Mouse (Mus musculus) thymus, adult 2 months (tissue): ENCODE measurements around the gene Cnn2. TPM values are rescaled to one million over a fixed set of nuclear protein-coding genes. Genes with fewer than 3 reads are reported as not detected.
"Not testable (repeated sequence)": the region's sequence is repeated elsewhere in the genome, so short reads cannot be mapped to it uniquely, and the experiment has no call there.

Experiments
- DNase-seq: peaks from one replicate; pipeline ENCODE4 v3.0.0; 2021
- H3K27ac ChIP-seq: fragments of 200-500 bp; 2 replicates; pipeline ENCODE4 v1.5.1; 2012; ENCODE audit warnings: low read length, control low read depth; ENCODE audit not compliant: control insufficient read depth, insufficient read depth
- H3K27me3 ChIP-seq: fragments of 200-500 bp; 2 replicates; pipeline ENCODE4 v1.6.1; 2012; ENCODE audit warnings: mild to moderate bottlenecking, low read length, moderate library complexity, mixed read lengths; ENCODE audit not compliant: control insufficient read depth, insufficient read depth
- H3K36me3 ChIP-seq: fragments of 200-500 bp; 2 replicates; pipeline ENCODE4 v1.6.1; 2012; ENCODE audit warnings: mild to moderate bottlenecking, low read length, moderate library complexity; ENCODE audit not compliant: control insufficient read depth, insufficient read depth
- H3K4me1 ChIP-seq: fragments of 200-500 bp; replicated peaks from 2 replicates; pipeline ENCODE4 v1.6.1; 2012; ENCODE audit warnings: low read length; ENCODE audit not compliant: control insufficient read depth, insufficient read depth
- H3K4me3 ChIP-seq: fragments of 200-500 bp; 2 replicates; pipeline ENCODE4 v1.5.1; 2012; ENCODE audit warnings: mild to moderate bottlenecking, low read length, control low read depth, moderate library complexity; ENCODE audit not compliant: control insufficient read depth, insufficient read depth
- CTCF ChIP-seq: fragments of 200-500 bp; IDR thresholded peaks from 2 replicates; pipeline ENCODE4 v1.5.1; 2012; ENCODE audit warnings: mild to moderate bottlenecking, control low read depth, low read length, moderate library complexity, borderline replicate concordance; ENCODE audit not compliant: control insufficient read depth, poor library complexity, insufficient read depth; ENCODE audit errors: extremely low read depth
- POLR2A ChIP-seq: fragments of 200-500 bp; IDR thresholded peaks from 2 replicates; pipeline ENCODE4 v1.6.1; 2012; ENCODE audit warnings: mild to moderate bottlenecking, low read length, control low read depth, moderate library complexity; ENCODE audit not compliant: control insufficient read depth, poor library complexity, insufficient read depth; ENCODE audit errors: extremely low read depth
- WGBS: fragments of 180-500 bp; shearing (Covaris S2); methylation state at CpG from one replicate; pipeline ENCODE4 v1.1.7; 2018; 5-methylcytosine and 5-hydroxymethylcytosine counted together
- polyA plus RNA-seq: library from polyadenylated mRNA; depleted of rRNA; stranded (reverse); fragments of >200 nt; gene quantifications from 2 replicates; pipeline ENCODE4 v1.2.3, GENCODE M21; 2012

Cnn2 gene
- polyA plus RNA-seq, 1 experiment, result 245 TPM

GRCm38 (mm10) chr10:79958140-79958816 is 30.1 kb upstream of the Cnn2 start:
- peak; percentile 91 for TF ChIP-seq CTCF
- TF ChIP-seq POLR2A, result no peak
- H3K4me3 ChIP-seq, result no peak overlapping the region

DNA sequence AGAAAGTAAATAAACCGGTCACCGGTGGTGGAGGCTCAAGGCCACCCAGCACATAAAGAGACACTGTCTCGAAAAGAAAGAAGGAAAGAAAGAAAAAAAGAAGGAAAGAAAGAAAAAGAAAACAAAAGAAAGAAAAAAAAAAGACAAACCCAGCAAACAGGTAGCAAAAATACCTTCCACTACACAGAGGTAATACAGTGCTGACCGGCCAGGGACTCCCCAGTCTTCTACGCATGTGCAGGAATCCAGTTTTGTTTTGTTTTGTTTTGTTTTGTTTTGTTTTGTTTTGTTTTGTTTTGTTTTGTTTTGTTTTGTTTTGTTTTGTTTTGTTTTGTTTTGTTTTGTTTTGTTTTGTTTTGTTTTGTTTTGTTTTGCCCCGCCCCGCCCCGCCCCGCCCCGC is 29.0 kb upstream of the Cnn2 start:
- H3K4me3 ChIP-seq, H3K36me3 ChIP-seq, H3K4me1 ChIP-seq, H3K27ac ChIP-seq, H3K27me3 ChIP-seq: not testable (repeated sequence)
- WGBS, result 23% methylated on average over 10 of the region's 10 CpGs
- DNase-seq, result peak; percentile 35

More at GRCm38 (mm10) chr10:79958140-79958816, 30.1 kb upstream of the Cnn2 start:
- no peaks in the 10 kb centered on the region for H3K27me3 ChIP-seq
- no peaks in the 10 kb centered on the region for H3K36me3 ChIP-seq
- WGBS, result 27% methylated on average over 21 of the region's 21 CpGs
- peaks cover 8% of the 10 kb centered on the region for H3K4me1 ChIP-seq
- no peak overlapping the region for H3K27ac ChIP-seq
- DNase-seq, result peak; percentile 87

DNA sequence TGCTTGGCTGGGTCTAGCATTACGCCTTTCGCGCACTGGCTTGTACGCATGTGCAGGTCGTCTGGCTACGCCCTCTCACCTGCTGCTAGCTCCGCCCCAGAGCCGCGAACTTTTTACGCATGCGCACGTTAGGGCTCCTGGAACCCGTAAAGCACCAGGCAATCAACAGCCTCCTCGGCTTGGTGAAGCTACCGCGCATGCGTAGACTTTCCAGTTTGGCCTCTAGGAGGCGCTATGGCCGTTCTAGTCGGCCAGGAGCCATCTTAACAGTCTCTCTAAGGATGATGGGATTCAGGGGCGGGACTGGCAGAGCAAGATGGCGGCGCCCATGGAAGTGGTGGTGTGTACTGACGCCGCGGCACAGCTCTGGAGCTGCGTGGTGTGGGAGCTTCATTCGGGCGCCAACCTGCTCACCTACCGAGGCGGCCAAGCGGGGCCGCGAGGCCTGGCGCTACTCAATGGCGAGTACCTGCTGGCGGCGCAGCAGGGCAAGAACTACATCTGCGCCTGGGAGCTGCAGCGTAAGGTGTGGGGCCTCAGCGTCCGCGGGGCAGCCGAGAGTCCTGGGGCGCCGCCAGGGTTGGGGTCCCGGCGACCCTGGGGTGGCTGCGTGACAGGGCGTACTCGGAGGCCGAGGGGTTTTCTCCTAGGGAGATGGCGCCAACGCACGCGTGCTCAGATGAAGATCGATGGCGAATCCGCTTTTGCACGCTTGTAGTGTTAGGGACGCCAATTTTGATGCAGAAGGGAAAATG is 28.4 kb upstream of the Cnn2 start, which contains the start of gene Wdr18:
Gene Wdr18 (plus strand): TSS at position 306 of the 755 bp plus-strand sequence.
- peak within 1 kb of the TSS; percentile 74 for H3K4me3 ChIP-seq
- WGBS, result under 1% methylated on average over 61 of the region's 61 CpGs
- TF ChIP-seq POLR2A, result peak; percentile 58
- TF ChIP-seq CTCF, result peak; percentile 95
- peak; percentile 99 for DNase-seq
- H3K27me3 ChIP-seq, result no peaks in the 10 kb centered on the region
- no peak within 1 kb of the TSS for H3K27ac ChIP-seq
- H3K36me3 ChIP-seq, result no peaks in the 10 kb centered on the region; the same call in 1 of the 2 replicates
- peaks cover 8% of the 10 kb centered on the region for H3K4me1 ChIP-seq

GRCm38 (mm10) chr10:79960671-79961294 is 27.6 kb upstream of the Cnn2 start:
- peaks cover 8% of the 10 kb centered on the region for H3K4me1 ChIP-seq
- DNase-seq, result no peak
- no peak overlapping the region for H3K27ac ChIP-seq
- 13% methylated on average over 10 of the region's 10 CpGs for WGBS
- no peak for TF ChIP-seq CTCF
- TF ChIP-seq POLR2A, result no peak
- peak overlapping the region; percentile 74 for H3K4me3 ChIP-seq
- H3K36me3 ChIP-seq, result no peaks in the 10 kb centered on the region; the same call in 1 of the 2 replicates
- H3K27me3 ChIP-seq, result no peaks in the 10 kb centered on the region

- Histone ChIP-seq H3K27ac (no peak overlapping the region), H3K36me3 (peaks cover 5% of the 10 kb centered on the region; the same call in 1 of the 2 replicates), H3K4me1 (peaks cover 6% of the 10 kb centered on the region), H3K27me3 (no peaks in the 10 kb centered on the region), H3K4me3 (no peak overlapping the region)
- 97% methylated on average over 7 of the region's 7 CpGs for WGBS
- no peak for DNase-seq
- no peak for TF ChIP-seq CTCF
- no peak for TF ChIP-seq POLR2A
Measured at GRCm38 (mm10) chr10:79964727-79965126, 23.7 kb upstream of the Cnn2 start.

GRCm38 (mm10) chr10:79965325-79965724 is 23.1 kb upstream of the Cnn2 start:
- peaks cover 5% of the 10 kb centered on the region; the same call in 1 of the 2 replicates for H3K36me3 ChIP-seq
- peaks cover 5% of the 10 kb centered on the region for H3K4me1 ChIP-seq
- H3K27ac ChIP-seq, result no peak overlapping the region
- 98% methylated on average over 5 of the region's 5 CpGs for WGBS
- DNase-seq, result no peak
- H3K27me3 ChIP-seq, result 0 out of 2 replicates have a peak, but pooled peaks cover under 1% of the 10 kb centered on the region
- TF ChIP-seq POLR2A (no peak), CTCF (no peak)
- H3K4me3 ChIP-seq, result no peak overlapping the region
